Mouse (Mus musculus) telencephalon, adult 2 months (tissue): Measurements from ENCODE around the gene Cadps.

Experiments
- DNase-seq: peaks from one replicate; pipeline ENCODE4 v3.0.0-alpha.2; 2011; ENCODE audit warnings: low read depth, low spot score

Gene Cadps

DNA sequence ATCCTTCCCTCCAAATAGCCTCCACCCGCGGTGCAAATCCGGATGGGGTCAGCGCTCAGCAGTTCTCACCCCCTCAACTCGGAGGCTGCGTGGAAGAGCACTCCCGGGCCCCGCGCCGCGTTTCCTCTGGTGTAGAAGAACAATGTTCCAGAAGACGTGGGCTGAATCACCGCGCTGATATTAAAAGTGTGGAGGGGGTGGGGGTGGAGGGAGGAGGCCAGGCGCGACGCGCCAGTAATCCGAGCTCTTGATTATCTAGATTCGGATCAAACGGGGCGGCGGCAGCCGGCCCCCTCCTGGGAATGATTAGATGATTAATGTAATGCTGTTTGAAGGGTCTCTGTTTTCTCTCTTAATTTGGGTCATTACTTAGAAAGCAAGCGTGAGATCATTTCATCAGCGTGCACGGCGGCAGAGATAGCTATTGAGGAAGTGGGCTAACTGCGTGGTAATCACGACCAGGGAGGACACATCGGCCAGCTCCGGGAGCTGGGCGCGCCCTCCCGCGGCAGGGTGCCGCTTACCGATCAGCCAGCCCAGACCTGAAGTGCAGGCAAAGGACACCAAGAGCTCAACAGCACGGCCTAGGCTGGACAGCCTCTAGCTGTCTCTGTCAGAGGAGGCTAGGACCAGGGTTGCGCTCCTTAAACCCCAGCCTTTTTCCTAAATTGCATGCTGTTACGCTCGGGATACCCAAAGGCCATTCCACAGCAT lies 481.6 kb downstream of the Cadps start:
- no peak for DNase-seq

DNA sequence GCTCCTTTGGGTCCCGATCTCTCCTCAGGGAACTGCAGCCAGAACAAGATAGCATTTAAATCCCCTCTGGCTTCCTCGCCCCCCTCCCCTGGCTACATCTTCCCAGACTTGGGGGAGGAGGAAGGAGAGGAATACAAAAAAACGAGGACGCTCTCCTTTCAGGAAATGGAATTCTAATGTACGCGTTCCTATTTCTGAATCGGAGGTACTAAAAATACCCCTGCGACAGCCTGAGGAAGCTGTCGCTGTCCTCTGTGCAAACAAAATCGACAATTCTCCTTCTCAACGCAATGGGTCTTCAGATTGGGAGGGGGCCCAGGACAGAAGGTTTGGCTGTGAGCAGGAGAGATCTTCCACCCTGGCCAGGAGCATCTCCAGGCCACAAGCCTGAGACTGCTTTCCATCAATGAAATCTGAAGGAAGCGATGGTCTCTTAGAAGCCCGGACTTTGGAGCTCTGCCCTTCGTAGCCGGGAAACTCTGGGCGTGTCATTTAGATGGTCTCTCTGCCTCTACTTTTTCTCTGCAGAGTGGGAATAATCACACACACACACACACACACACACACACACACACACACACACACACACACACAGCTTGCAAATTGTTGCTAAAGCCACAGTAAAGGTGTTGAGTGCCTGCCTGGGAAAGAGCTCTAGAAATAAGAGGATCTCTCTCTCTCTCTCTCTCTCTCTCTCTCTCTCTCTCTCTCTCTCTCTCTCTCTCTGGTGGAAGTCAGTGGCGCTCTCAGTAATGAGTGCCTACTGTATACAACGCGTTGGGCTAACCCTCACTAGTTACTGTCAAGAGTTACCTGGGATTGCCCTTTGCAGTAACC lies 482.4 kb downstream of the Cadps start:
- DNase-seq, result no peak

DNA sequence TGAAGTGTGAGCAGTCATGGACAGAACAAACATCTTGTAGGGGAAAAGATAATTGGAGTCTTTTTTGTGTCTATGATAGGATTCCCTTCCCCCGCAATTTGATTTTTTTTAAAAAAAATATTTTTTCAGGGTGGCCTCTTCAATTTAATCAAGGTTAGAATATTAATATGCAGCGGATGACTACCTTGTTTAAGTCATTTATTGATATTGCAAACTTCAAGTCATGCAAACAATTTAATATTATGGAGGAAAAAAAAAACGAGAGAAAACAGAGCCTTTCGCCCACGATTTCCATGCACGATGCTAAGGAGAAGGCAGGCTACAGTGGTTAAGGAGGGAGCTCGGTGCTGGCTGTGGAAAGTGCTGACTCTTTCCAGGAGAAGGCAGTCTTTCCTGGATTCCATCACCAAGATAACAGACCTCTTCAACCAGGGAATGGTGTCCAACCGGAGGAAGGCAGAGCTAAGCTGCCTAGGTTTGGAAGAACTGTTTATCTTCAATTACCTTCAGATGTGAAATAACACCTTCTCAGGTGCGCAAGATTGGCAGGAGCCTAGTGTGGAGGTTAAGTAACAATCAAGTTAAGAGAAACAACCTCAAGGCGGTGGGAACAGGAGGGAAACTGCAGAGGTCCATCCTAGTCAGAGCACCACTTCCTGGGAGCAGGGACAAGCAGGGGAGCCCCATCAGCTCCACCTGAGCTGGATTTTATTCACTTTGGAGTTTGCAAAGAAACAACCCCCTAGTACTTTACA lies 483.9 kb downstream of the Cadps start:
- DNase-seq, result no peak

DNA sequence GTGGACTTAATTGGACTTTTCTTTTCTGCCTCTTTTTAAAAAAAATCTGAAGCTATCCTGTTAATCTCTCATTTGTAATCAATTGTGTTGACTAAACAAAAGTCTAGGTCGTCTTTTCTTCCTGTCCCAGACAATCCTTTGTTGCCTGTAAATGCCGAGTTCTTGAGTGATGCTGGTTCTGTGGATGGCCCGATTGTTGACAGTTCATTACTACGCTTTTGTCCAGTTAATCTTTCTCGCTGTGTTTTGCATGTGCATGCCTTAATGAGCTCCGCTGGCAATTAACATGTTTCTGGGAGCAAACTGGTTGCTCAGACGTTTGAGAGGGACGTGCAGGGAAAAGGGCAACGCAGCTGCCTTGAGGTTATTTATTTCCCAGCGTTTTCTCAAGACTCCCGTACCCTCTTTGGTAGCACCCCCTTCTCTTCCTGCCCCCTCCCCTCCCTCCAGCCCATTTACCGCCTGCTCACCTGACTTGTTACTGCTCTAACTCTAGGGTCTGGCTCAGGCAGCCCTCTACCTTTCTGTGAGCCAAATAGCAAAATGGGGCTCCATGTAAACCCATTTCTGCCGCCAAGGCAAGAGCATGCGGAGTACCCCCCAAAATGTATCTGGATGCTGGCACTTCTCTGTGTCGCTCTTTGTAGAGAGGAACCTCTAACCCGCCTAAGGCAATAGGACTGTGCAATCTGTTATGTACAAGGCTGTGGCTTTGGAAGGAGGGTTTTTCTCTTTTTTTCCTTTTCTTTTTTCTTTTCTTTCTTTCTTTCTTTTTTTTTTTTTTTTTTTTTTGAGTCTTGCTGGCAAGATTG lies 484.7 kb downstream of the Cadps start:
- DNase-seq, result no peak

DNA sequence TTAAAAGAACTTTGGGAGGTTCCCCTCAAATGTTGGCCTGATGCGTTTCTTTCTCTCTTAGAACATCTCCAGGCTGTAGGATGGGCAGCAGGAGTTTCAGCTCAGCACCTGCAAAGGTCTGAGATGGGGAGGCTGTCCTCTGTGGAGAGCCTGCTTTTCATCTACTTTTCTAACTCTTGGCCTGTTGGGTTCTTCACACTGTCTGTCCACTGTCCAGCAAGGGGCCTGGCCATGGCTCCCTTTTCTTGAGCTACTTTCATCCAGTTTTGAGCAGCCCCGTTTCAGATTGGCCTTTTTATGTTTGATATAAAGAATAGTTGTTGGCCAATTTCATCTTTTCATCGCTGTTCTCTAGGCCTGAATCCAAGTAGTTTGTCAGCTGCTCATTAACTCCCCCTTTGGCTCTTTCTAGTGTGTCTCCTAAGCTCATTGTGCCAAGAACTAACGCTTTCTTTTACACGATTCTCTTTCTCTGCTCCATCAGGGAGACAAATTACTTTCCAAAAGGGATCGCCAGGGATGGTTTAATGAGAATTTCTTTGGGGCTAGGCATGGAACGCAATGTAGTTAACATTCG lies 485.4 kb downstream of the Cadps start:
- DNase-seq, result no peak

DNA sequence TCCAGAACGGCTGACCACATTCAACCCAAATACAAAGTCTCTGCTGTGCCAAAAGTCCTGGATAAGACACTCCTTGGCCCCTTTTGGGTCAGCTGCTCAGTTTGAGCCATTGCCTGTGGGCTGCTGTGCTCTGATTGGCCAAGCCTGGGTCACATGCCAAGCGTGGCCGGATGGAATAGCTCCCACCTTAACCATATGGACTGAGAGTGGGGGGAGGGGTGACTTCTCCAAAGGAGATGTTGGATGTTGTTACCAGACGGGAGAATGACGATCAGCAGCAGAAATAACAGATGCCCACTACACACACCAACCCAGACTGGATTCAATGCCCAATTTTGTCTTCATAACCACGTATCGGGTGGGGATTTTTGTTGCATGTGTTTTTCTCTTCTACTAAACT lies 488.0 kb downstream of the Cadps start:
- DNase-seq, result no peak

DNA sequence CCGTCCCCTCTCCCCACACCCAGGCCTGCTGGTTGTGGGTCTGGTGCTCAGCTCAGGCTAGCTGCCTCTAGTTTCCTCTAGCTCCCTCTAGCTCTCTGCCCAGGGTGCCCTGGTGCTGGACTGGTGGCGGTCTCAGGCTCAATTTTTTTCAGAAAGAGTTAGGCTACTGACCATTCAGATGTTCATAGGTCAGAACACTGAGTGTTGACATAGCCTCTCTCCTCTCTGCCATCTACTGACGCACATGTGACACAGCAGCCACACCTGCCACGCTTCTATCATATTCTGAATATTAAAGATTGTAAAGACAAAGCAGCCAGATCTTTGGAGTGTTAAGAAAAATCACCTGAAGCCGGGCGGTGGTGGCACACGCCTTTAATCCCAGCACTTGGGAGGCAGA lies 489.3 kb downstream of the Cadps start:
- no peak for DNase-seq
